Mouse (Mus musculus): ENCODE data around the gene C9.

C9 gene

DNA sequence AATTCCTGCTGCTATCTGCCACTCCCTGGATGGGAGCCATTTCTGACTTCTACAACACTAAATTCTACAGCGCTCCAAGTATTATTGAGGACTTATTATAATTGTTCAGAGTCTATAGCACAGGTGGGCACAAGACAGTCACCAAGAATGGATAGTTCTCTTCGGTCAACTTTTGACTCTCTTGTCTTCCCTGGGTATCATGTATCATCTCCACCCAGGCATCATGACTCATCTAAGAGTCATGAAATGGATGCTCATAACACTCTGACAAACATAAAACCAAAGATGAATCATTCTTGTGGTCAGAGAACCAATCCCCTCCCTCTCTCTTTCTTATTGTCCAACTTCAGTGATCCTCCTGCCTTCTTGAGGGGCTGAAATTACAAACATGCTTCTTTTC, 47.3 kb downstream of the C9 start:
- no peak for DNase-seq

- peak in 1 of 2 experiments; percentile 1 for DNase-seq
Measured at GRCm38 (mm10) chr15:6498396-6499070, 53.4 kb downstream of the C9 start.

DNA sequence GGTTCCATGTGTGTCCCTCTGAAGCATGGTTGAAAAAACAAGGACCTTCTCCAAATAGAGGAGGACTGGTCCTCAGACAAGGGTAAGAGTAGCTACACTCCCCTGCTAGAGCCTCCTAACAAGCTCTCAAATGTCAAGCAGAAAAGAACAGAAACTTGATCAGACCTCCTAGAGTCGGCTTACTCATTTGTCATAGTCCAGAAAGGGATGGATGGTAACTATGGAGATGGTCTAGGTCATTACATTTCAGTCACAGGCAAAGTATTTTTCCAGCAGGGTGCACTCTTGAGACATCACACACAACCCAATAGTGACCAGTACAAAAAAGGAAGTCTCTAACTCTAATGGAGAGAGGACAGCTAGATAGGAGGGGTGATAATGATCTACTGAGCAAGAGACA, 55.7 kb downstream of the C9 start:
- DNase-seq, result no peak

GRCm38 (mm10) chr15:6517525-6517924, 72.4 kb downstream of the C9 start:
- DNase-seq, result no peak

DNA sequence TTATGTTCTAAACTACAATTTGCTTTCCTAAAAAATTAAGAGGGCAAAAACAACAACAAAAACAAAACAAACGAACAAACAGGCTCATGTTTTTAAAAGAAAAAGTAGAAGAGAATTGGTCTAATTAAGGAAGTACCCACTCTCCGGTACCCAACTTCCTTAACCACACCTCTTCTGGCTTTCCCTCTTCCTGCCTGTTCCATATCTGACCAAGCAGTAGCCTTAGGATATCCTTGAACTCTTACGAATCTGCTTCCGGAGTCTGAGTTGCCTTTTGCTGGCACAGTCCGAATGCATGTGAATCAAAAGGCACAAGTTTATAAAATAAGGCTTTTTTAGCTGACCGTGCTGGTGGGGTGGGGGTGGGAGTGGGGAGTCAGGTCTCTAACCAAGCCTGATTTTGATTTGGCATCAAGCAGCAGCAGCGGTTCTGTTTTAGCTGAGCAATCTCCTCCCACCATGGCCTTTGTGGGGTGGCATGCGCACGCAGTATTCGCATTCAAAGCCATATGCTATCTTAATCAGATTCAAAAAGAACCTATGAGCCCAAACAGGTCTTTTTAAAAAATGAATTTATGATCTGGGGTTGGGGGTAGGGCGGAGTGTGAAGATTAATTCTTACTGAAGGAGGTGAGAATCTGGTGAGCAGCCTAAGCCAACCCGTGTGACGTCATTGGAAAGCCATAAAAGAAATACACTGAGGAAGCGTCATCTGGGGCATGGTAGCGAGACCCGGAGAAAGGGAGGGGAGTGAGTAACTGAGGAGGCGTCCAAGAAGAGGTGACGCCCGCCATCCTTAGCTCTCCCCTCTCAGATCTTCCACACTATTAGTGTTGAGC, 74.5 kb downstream of the C9 start:
- no peak for DNase-seq

DNA sequence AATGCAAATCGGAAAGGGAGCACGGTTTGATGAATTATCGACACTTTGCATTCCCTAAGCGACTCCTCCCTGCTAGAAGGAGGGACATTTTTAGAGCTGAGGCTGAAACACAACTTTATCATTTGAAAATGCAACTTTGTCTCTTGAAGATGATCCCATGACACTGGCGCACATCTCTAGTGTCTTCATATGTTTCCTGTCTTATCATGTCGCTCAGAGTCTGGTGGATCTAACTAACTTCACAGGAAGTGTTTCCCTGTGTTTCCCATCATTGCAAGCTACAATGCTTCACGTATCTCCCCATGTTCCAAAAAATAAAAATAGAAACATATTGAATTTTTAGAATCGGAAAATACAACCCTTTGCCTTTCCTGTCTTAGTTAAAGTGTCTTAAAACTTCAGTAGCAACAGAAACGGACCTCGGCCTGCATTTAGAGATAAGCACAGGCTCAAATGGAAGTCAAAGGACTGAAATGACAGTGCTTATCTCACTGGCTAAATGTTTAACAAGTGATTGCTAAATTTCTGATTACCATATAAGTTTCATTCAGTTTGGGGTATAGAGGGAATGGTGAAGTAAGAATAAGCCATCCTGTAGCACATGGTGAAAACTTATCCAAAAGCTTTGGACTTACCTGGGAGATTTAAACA, 75.5 kb downstream of the C9 start:
- DNase-seq, result no peak

DNA sequence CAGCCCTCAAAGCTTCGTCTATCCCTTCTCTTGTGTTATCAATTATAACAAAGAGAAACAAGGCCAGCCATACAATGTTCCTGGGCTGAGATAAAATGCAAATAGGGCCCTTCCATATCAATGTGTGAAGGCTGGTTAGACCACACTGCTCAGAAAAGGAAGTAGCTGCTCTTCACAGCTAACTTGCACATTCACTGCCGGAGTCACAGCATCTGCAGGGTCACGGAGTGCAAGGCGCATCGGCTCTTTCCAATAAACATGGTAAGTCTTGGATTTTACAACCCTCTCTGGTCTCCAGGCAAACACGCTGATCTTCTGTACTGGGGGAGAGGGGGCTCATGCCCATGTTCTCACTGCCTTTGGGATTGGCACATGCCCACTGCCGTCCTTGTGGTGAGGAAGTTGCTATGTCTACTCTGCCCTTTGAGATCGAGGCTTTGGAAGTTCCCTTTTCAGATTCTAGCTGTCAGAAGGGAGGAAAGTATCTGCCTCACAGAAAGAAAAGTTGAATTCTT, 77.6 kb downstream of the C9 start, which contains the start of gene Fyb:
Gene Fyb (plus strand): TSS at position 201 of the 515 bp plus-strand sequence.
- no peak for DNase-seq

- no peak for DNase-seq
Measured at GRCm38 (mm10) chr15:6524801-6525200, 79.7 kb downstream of the C9 start.

DNA sequence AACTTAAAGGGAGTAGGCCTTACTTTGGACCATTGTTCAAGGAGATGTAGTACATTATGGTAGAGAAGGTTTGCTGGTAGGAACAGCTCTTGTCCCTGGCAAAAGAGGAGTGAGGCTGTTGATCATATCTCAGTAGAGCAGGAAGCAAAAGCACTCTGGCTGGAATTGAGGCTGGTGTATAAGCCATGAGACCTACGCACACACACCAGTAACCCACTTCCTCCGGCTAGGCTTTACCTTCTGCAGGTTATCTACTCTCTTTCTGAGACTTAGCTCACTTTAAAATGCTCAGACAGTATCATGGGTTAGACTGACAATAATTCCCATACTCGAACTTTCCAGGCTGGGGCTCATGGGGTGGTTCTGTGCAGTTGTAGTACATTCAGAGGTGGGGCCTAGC, 80.3 kb downstream of the C9 start:
- DNase-seq, result no peak

DNA sequence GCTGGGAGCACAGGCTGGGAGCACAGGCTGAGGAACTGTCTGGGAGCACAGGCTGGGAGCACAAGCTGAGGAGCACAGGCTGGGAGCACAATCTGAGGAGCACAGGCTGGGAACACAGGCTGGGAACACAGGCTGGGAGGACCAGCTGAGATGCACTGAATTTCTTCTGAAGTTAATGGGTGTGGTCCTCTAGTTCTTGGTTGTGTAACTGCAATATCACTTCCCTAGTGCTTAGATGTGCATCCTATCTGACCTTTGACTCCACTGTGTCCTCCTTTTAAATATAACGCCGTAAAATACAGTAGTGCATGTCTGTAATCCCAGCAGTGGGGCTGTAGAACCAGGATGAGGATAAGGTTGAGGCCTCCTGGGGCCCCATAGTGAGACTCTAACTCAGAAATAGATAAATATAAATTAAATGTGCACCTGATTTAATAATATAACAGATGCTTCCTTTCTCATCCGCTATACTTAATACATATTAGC, 88.8 kb downstream of the C9 start:
- DNase-seq, result no peak

DNA sequence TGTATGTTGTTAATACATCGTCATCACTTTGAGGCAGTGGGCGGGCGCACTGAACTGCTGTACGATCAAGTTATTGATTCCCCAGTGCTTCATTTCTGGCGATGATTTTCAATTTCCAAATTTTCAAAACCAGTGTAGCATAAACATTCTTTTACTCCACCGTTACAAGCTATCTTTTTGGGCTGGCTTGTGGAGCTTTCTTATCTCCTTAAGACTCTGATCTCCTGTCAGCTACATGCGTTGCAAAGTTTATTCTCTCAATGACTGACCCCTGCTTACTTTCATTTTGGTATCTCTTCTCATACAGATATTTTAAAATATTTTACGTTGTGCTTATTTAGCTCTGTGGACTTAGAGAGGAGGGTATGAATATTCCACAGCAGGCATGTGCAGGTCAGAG, 89.5 kb downstream of the C9 start:
- no peak for DNase-seq

DNA sequence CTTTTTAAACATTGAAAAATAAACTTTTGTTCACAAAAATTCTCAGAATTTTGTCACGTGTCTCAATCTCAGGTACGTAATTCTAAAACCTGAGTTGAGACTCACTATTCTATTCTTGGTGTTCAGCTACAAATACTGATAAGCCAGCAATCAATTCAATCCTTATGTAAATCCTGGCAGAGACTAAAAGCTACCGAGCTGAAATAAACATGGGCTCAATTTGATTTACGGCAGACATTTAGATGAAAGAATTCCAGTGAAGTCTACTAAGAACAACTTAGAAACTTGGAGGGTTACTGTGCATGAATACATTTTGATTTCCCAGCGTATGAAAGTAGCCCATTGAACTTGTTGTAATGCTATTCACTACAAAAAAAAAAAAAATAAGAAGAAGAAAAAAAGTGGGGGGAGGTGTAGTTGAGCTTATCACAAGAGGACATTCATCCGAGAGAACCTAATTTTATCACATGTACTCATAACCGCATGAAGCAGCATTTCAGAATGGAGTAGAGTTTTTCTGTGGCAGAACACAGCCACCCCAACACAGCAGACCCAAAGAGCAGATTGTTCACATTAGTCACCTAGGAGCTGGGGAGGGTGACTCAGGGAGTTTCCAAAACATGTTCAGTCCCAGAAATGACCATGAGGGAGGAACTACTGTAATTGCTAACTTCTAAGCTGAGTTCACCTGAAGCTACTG, 94.7 kb downstream of the C9 start:
- no peak for DNase-seq

Measured in cerebellum, postnatal 10 days (tissue).